Comparison of ENCODE assay signal across 33 mouse cellular contexts in the genomic region with DNA sequence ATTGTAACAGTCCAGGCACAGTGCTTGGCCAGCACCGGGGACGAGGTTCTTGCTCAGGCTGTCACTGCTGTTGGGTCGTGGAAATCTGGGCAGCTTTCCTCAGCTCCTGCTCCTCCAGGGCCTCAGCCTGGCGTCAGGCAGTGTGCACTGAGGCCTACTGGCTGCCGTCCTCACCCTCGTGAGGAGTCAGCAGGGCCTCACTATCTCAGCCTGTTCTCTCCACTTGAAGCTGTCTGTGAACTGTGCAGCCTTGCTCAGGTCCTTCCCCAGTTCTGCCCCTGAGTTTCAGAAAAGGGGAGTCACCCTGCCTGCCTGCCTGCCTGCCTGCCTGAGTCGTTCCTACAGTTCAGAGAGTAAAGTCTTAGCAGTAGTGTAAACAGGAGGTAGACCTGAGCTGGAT. TPM values are rescaled to one million over a fixed set of nuclear protein-coding genes. Genes with fewer than 3 reads are reported as not detected.
DNase-seq lines count a peak whose midpoint lies in the region; ATAC-seq and TF ChIP-seq lines count a peak whose summit lies in the region.
"Had no signal": no experiment of that assay in that cellular context is flagged by ENCODE, and none has a peak within 500 bp of the region (broad histone marks: within the 10 kb centered on the region; RNA-seq: fewer than 3 reads in every experiment).

No protein-coding gene starts in this region.

- TF ChIP-seq EP300 in heart, adult 2 months (IDR thresholded peaks at IDR 0.05; ENCODE audit: insufficient read depth, low read depth, low read length) = peak; percentile 52; the same call in 1 of the 2 replicates

- 63% methylated on average over 7 of the region's 7 CpGs for WGBS in heart, adult 2 months
- 87% methylated on average over 7 of the region's 7 CpGs for WGBS in midbrain, embryonic 11.5 days
- 80% methylated on average over 7 of the region's 7 CpGs for WGBS in midbrain, embryonic 16.5 days
- 41% methylated on average over 7 of the region's 7 CpGs for WGBS in heart, embryonic 14.5 days

- no peak overlapping the region for H3K9ac ChIP-seq in heart, adult 2 months (ENCODE audit: low read depth, low read length)
- H3K9ac ChIP-seq in midbrain, embryonic 11.5 days (ENCODE audit: low read length) = no peak overlapping the region
- H3K9ac ChIP-seq in midbrain, embryonic 16.5 days (ENCODE audit: low read depth, low read length) = no peak overlapping the region
- peak overlapping the region; percentile 38; the same call in 1 of the 2 replicates for H3K9ac ChIP-seq in heart, embryonic 14.5 days (ENCODE audit: low read length)
- H3K9ac ChIP-seq: embryonic facial prominence, embryonic 12.5 days; liver, embryonic 13.5 days had no signal

- intact Hi-C loops in heart, adult 2 months (cut with DNase I) = no loop called here
- intact Hi-C loops in heart, postnatal 25 days (cut with DNase I) = no loop called here

- H3K4me2 ChIP-seq in midbrain, embryonic 11.5 days = no peak overlapping the region
- no peak overlapping the region for H3K4me2 ChIP-seq in midbrain, embryonic 16.5 days (ENCODE audit: low read length)
- H3K4me2 ChIP-seq in heart, embryonic 14.5 days (ENCODE audit: low read length) = no peak overlapping the region
- H3K4me2 ChIP-seq: embryonic facial prominence, embryonic 12.5 days; liver, embryonic 13.5 days had no signal

- H3K27me3 ChIP-seq in heart, adult 2 months (ENCODE audit: control insufficient read depth, insufficient read depth, low read length) = no peaks in the 10 kb centered on the region
- no peaks in the 10 kb centered on the region for H3K27me3 ChIP-seq in midbrain, embryonic 11.5 days (ENCODE audit: control insufficient read depth, insufficient read depth, low read length)
- H3K27me3 ChIP-seq in midbrain, embryonic 16.5 days (ENCODE audit: control insufficient read depth, insufficient read depth, low read depth, low read length) = no peaks in the 10 kb centered on the region
- no peaks in the 10 kb centered on the region for H3K27me3 ChIP-seq in heart, embryonic 14.5 days (ENCODE audit: control insufficient read depth, insufficient read depth, low read length)
- H3K27me3 ChIP-seq: embryonic facial prominence, embryonic 12.5 days; liver, embryonic 13.5 days had no signal

- no peak for ATAC-seq in midbrain, embryonic 11.5 days (ENCODE audit: low FRiP score)
- no peak for ATAC-seq in midbrain, embryonic 16.5 days
- peak; percentile 57 for ATAC-seq in heart, embryonic 14.5 days (ENCODE audit: insufficient number of reproducible peaks, insufficient read depth, low FRiP score, low read depth)
- ATAC-seq: CD4-positive, CD25-positive, alpha-beta regulatory T cell, adult 4 months; forebrain, embryonic 16.5 days; hindbrain, embryonic 16.5 days had no signal

- no peak for TF ChIP-seq CTCF in heart, adult 2 months (IDR thresholded peaks at IDR 0.05)

- no peaks in the 10 kb centered on the region; the same call in 1 of the 2 replicates for H3K9me3 ChIP-seq in midbrain, embryonic 11.5 days (ENCODE audit: control insufficient read depth, low read length)
- H3K9me3 ChIP-seq in midbrain, embryonic 16.5 days (replicated peaks; ENCODE audit: control insufficient read depth, low read length, poor library complexity, severe bottlenecking) = no peaks in the 10 kb centered on the region
- H3K9me3 ChIP-seq in heart, embryonic 14.5 days (ENCODE audit: control insufficient read depth, low read length) = no peaks in the 10 kb centered on the region
- H3K9me3 ChIP-seq: embryonic facial prominence, embryonic 12.5 days; liver, embryonic 13.5 days had no signal

- TF ChIP-seq POLR2A in heart, adult 2 months (IDR thresholded peaks at IDR 0.05; ENCODE audit: insufficient read depth, low read depth, low read length) = no peak

- DNase-seq in heart, adult 2 months = peak in 1 of 2 experiments; percentile 26
- DNase-seq in heart, postnatal 25 days (ENCODE audit: low spot score) = no peak
- peak; percentile 65 for DNase-seq in midbrain, embryonic 11.5 days (ENCODE audit: low spot score, missing footprints)
- DNase-seq in naive thymus-derived CD4-positive, alpha-beta T cell, adult 2 months (ENCODE audit: low read depth) = peak; percentile 36
- DNase-seq in right cerebral cortex, postnatal 4 days = no peak
- DNase-seq: adrenal gland, postnatal 25 days; cerebellum, adult 11-12 months; cerebellum, adult 9-11 months; embryo, embryonic 11 days; kidney, postnatal 4 days; liver, embryonic 13.5 days; lung, adult 2 months; lung, postnatal 10 days; midbrain, embryonic 14.5 days; right cerebral cortex, postnatal 25 days; thymus, adult 2 months had no signal

- H3K4me1 ChIP-seq in heart, adult 2 months (ENCODE audit: control insufficient read depth, insufficient read depth, low read length) = no peaks in the 10 kb centered on the region
- peaks cover 11% of the 10 kb centered on the region for H3K4me1 ChIP-seq in midbrain, embryonic 11.5 days (ENCODE audit: control insufficient read depth, insufficient read depth, low read length)
- H3K4me1 ChIP-seq in midbrain, embryonic 16.5 days (ENCODE audit: control insufficient read depth, insufficient read depth, low read length) = no peaks in the 10 kb centered on the region; the same call in 1 of the 2 replicates
- H3K4me1 ChIP-seq in heart, embryonic 14.5 days (ENCODE audit: control insufficient read depth in 2 of 2, insufficient read depth in 2 of 2, low read length in 2 of 2) = peaks cover 12 to 15% of the 10 kb centered on the region in 2 experiments; a peak in 3 of 4 replicates
- H3K4me1 ChIP-seq: embryonic facial prominence, embryonic 12.5 days had no signal

- H3K79me2 ChIP-seq in heart, adult 2 months (replicated peaks; ENCODE audit: control insufficient read depth, insufficient read depth, low read length) = no peaks in the 10 kb centered on the region

- H3K27ac ChIP-seq in heart, adult 2 months = no peak overlapping the region
- H3K27ac ChIP-seq in midbrain, embryonic 11.5 days (ENCODE audit: low read depth, low read length) = no peak overlapping the region
- no peak overlapping the region for H3K27ac ChIP-seq in midbrain, embryonic 16.5 days (ENCODE audit: low read length)
- H3K27ac ChIP-seq in heart, embryonic 14.5 days (replicated peaks in 1 of 2; ENCODE audit: control insufficient read depth in 1 of 2, insufficient read depth in 1 of 2, low read depth in 2 of 2, low read length in 2 of 2) = peak overlapping the region; percentile 61 to 73
- H3K27ac ChIP-seq: embryonic facial prominence, embryonic 12.5 days; kidney, postnatal 0 days; liver, embryonic 13.5 days; macrophage had no signal

- no peaks in the 10 kb centered on the region for H3K36me3 ChIP-seq in heart, adult 2 months (ENCODE audit: control insufficient read depth, insufficient read depth, low read length)
- H3K36me3 ChIP-seq in midbrain, embryonic 11.5 days (ENCODE audit: control insufficient read depth, insufficient read depth, low read length) = no peaks in the 10 kb centered on the region; the same call in 1 of the 2 replicates
- peaks cover 2% of the 10 kb centered on the region for H3K36me3 ChIP-seq in midbrain, embryonic 16.5 days (ENCODE audit: control insufficient read depth, insufficient read depth, low read length)
- peaks cover 15% of the 10 kb centered on the region for H3K36me3 ChIP-seq in heart, embryonic 14.5 days (ENCODE audit: control insufficient read depth, insufficient read depth, low read length)

- H3K4me3 ChIP-seq in heart, adult 2 months = no peak overlapping the region
- no peak overlapping the region for H3K4me3 ChIP-seq in midbrain, embryonic 11.5 days (ENCODE audit: low read depth, low read length)
- H3K4me3 ChIP-seq in midbrain, embryonic 16.5 days (ENCODE audit: low read depth, low read length) = no peak overlapping the region
- H3K4me3 ChIP-seq in heart, embryonic 14.5 days (ENCODE audit: control insufficient read depth in 1 of 2, insufficient read depth in 1 of 2, low read depth in 1 of 2, low read length in 2 of 2) = no peak overlapping the region
- H3K4me3 ChIP-seq: embryonic facial prominence, embryonic 12.5 days; liver, embryonic 13.5 days had no signal

RNA-seq across cellular contexts. Expression of gene Smg9, which starts 15.8 kb away (rescaled TPM):
- total RNA-seq in heart, adult 2 months (2021) = 1 to 10 TPM; 5.9 to 6.6 TPM
- 19.2 and 21.4 TPM in 2 replicates for polyA plus RNA-seq in heart, adult 2 months (2012; rRNA removed)
- 1 to 10 TPM; 7.6 TPM for total RNA-seq in heart, postnatal 25 days (2021)
- 18.7 and 20.9 TPM in 2 replicates for polyA plus RNA-seq in midbrain, embryonic 11.5 days (2014; fragmentation: Nextera tagmentation; extraction: Ambion mirVana)
- polyA plus RNA-seq in midbrain, embryonic 16.5 days (2015; fragmentation: Nextera tagmentation; extraction: Ambion mirVana) = 38.3 and 39.4 TPM in 2 replicates
- 18.4 and 20.7 TPM in 2 replicates for polyA plus RNA-seq in heart, embryonic 14.5 days (2014; fragmentation: Nextera tagmentation; extraction: Ambion mirVana)

RNA-seq across cellular contexts. Expression of gene Irgc1, which starts 36.8 kb away (rescaled TPM):
- total RNA-seq in heart, adult 2 months (2021) = not detected
- polyA plus RNA-seq in heart, adult 2 months (2012; rRNA removed) = 0.67 and 0.88 TPM in 2 replicates
- total RNA-seq in heart, postnatal 25 days (2021) = not detected
- polyA plus RNA-seq in midbrain, embryonic 11.5 days (2014; fragmentation: Nextera tagmentation; extraction: Ambion mirVana) = not detected in 2 replicates
- polyA plus RNA-seq in midbrain, embryonic 16.5 days (2015; fragmentation: Nextera tagmentation; extraction: Ambion mirVana) = not detected in 2 replicates
- polyA plus RNA-seq in heart, embryonic 14.5 days (2014; fragmentation: Nextera tagmentation; extraction: Ambion mirVana) = not detected in 2 replicates
- total RNA-seq: adrenal gland, adult 18-20 months; adrenal gland, postnatal 25 days; gastrocnemius, adult 8-10 months; layer of hippocampus, adult 8-10 months; layer of hippocampus, postnatal 25 days; megakaryocyte-erythroid progenitor cell, adult 5-6 weeks had no signal
- polyA plus RNA-seq: embryonic facial prominence, embryonic 12.5 days; forebrain, embryonic 16.5 days; hindbrain, embryonic 11.5 days; hindbrain, embryonic 16.5 days; intestine, embryonic 14.5 days; kidney, postnatal 0 days; limb, embryonic 14.5 days; liver, embryonic 13.5 days; macrophage; midbrain, embryonic 14.5 days; neural tube, embryonic 11.5 days had no signal

RNA-seq across cellular contexts. Expression of gene Kcnn4, which starts 45.2 kb away (rescaled TPM):
- total RNA-seq in heart, adult 2 months (2021) = 1 to 10 TPM in 1 of 2 experiments, under 1 TPM in 1; 0.91 to 1.1 TPM
- 1.2 and 1.9 TPM in 2 replicates for polyA plus RNA-seq in heart, adult 2 months (2012; rRNA removed)
- under 1 TPM; 0.70 to 0.81 TPM for total RNA-seq in heart, postnatal 25 days (2021)
- polyA plus RNA-seq in midbrain, embryonic 11.5 days (2014; fragmentation: Nextera tagmentation; extraction: Ambion mirVana) = 2.8 and 3.4 TPM in 2 replicates
- polyA plus RNA-seq in midbrain, embryonic 16.5 days (2015; fragmentation: Nextera tagmentation; extraction: Ambion mirVana) = 0.81 and 0.84 TPM in 2 replicates
- 1.4 and 1.8 TPM in 2 replicates for polyA plus RNA-seq in heart, embryonic 14.5 days (2014; fragmentation: Nextera tagmentation; extraction: Ambion mirVana)

RNA-seq across cellular contexts. Expression of gene Plaur, which starts 47.0 kb away (rescaled TPM):
- 1 to 10 TPM; 3.3 to 3.6 TPM for total RNA-seq in heart, adult 2 months (2021)
- polyA plus RNA-seq in heart, adult 2 months (2012; rRNA removed) = 4.2 and 5.0 TPM in 2 replicates
- total RNA-seq in heart, postnatal 25 days (2021) = 1 to 10 TPM; 2.1 to 2.2 TPM
- 0.86 and 1.4 TPM in 2 replicates for polyA plus RNA-seq in midbrain, embryonic 11.5 days (2014; fragmentation: Nextera tagmentation; extraction: Ambion mirVana)
- polyA plus RNA-seq in midbrain, embryonic 16.5 days (2015; fragmentation: Nextera tagmentation; extraction: Ambion mirVana) = 1.6 and 1.8 TPM in 2 replicates
- polyA plus RNA-seq in heart, embryonic 14.5 days (2014; fragmentation: Nextera tagmentation; extraction: Ambion mirVana) = 7.9 and 8.2 TPM in 2 replicates

Comparison
In these comparisons a context has a peak if more than half of its experiments do, and no peak if none do; other contexts are left out.
1. H3K27ac ChIP-seq: peak in heart, embryonic 14.5 days (2 of 2); none in heart, adult 2 months (single experiment), midbrain, embryonic 11.5 days (single experiment) and midbrain, embryonic 16.5 days (single experiment).
2. DNase-seq: peak in midbrain, embryonic 11.5 days (single experiment) and naive thymus-derived CD4-positive, alpha-beta T cell, adult 2 months (single experiment); none in heart, postnatal 25 days (single experiment) and right cerebral cortex, postnatal 4 days (single experiment).